Mouse (Mus musculus): ENCODE results near the gene Mgat3. TPM values are rescaled to one million over a fixed set of nuclear protein-coding genes. Genes with fewer than 3 reads are reported as not detected.

Mgat3 gene
- polyA plus RNA-seq, 1 experiment from 2014 or later: 24.2 TPM

GRCm38 (mm10) chr15:80260677-80261076 is 87.2 kb downstream of the Mgat3 start:
- ATAC-seq (ENCODE audit: low read depth): no peak
- Histone ChIP-seq H3K9ac (replicated peaks; ENCODE audit: low read depth, low read length) (no peak overlapping the region), H3K27me3 (ENCODE audit: control insufficient read depth, insufficient read depth, low read length) (peaks cover under 1% of the 10 kb centered on the region; the same call in 1 of the 2 replicates), H3K4me3 (ENCODE audit: low read depth, low read length) (no peak overlapping the region), H3K36me3 (ENCODE audit: control insufficient read depth, insufficient read depth, low read length) (peaks cover 26% of the 10 kb centered on the region), H3K27ac (ENCODE audit: low read depth, low read length) (no peak overlapping the region), H3K4me2 (ENCODE audit: low read depth, low read length) (no peak overlapping the region), H3K9me3 (ENCODE audit: control insufficient read depth, low read length) (no peaks in the 10 kb centered on the region), H3K4me1 (ENCODE audit: control insufficient read depth, insufficient read depth, low read length) (peaks cover 24% of the 10 kb centered on the region)
- whole genome bisulfite sequencing: 13% methylated on average over 3 of the region's 3 CpGs

DNA sequence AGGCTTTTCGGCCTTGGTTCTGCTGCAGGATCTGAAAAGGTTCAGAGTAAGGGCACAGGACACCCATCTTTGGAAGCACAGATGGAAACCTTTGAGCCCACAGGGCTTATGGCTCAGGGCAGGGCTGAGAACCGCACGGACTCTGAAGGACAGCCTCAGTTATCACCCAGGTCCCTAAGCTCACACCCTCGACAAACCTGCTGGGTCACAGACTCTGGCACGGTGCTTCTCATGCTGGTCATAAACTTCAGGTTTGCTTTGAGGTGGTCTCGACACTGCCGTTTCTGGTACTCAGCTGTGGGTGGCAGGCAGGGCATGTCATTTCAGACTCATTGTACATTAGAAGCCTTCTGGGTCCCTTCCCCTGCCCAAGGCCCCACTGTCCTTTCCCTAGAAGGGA is 87.6 kb downstream of the Mgat3 start:
- H3K27ac ChIP-seq (ENCODE audit: low read depth, low read length): no peak overlapping the region
- WGBS: 83% methylated on average over 7 of the region's 7 CpGs
- H3K4me3 ChIP-seq (ENCODE audit: low read depth, low read length): no peak overlapping the region
- no peak for ATAC-seq (ENCODE audit: low read depth)
- no peaks in the 10 kb centered on the region for H3K9me3 ChIP-seq (ENCODE audit: control insufficient read depth, low read length)
- H3K4me1 ChIP-seq (ENCODE audit: control insufficient read depth, insufficient read depth, low read length): peaks cover 24% of the 10 kb centered on the region
- H3K9ac ChIP-seq (replicated peaks; ENCODE audit: low read depth, low read length): no peak overlapping the region
- no peak overlapping the region for H3K4me2 ChIP-seq (ENCODE audit: low read depth, low read length)
- peaks cover 26% of the 10 kb centered on the region for H3K36me3 ChIP-seq (ENCODE audit: control insufficient read depth, insufficient read depth, low read length)
- H3K27me3 ChIP-seq (ENCODE audit: control insufficient read depth, insufficient read depth, low read length): no peaks in the 10 kb centered on the region

- 2% methylated on average over 64 of the region's 66 CpGs for WGBS
- H3K4me3 ChIP-seq (ENCODE audit: low read depth, low read length): peak within 1 kb of the TSS; percentile 70
- peaks cover 4% of the 10 kb centered on the region; the same call in 1 of the 2 replicates for H3K36me3 ChIP-seq (ENCODE audit: control insufficient read depth, insufficient read depth, low read length)
- peaks cover 7% of the 10 kb centered on the region; the same call in 1 of the 2 replicates for H3K4me1 ChIP-seq (ENCODE audit: control insufficient read depth, insufficient read depth, low read length)
- H3K27me3 ChIP-seq (ENCODE audit: control insufficient read depth, insufficient read depth, low read length): no peaks in the 10 kb centered on the region
- peak; percentile 93 for ATAC-seq (ENCODE audit: low read depth)
- no peak within 1 kb of the TSS for H3K27ac ChIP-seq (ENCODE audit: low read depth, low read length)
- no peaks in the 10 kb centered on the region for H3K9me3 ChIP-seq (ENCODE audit: control insufficient read depth, low read length)
- H3K9ac ChIP-seq (replicated peaks; ENCODE audit: low read depth, low read length): peak within 1 kb of the TSS; percentile 74
- peak within 1 kb of the TSS; percentile 55 for H3K4me2 ChIP-seq (ENCODE audit: low read depth, low read length)
Observed at GRCm38 (mm10) chr15:80263610-80264575, 90.4 kb downstream of the Mgat3 start, which contains the start of gene Rps19bp1. Gene Rps19bp1, minus strand, starts transcription at chr15:80264315.

Other genes starting within 250 kb of the Mgat3 start
- 4.3 and 5.0 TPM in 2 replicates for gene Cbx7, start 202.6 kb upstream of the Mgat3 start, polyA plus RNA-seq (2014; fragmentation: Nextera tagmentation; extraction: Ambion mirVana)
- 4.5 and 5.0 TPM in 2 replicates for gene Pdgfb, start 158.7 kb upstream of the Mgat3 start, polyA plus RNA-seq (2014; fragmentation: Nextera tagmentation; extraction: Ambion mirVana)
- 27.3 and 30.3 TPM in 2 replicates for gene Syngr1, start 82.4 kb upstream of the Mgat3 start, polyA plus RNA-seq (2014; fragmentation: Nextera tagmentation; extraction: Ambion mirVana)
- gene Rpl3, start 81.9 kb upstream of the Mgat3 start, polyA plus RNA-seq (2014; fragmentation: Nextera tagmentation; extraction: Ambion mirVana): 633 and 702 TPM in 2 replicates
- gene Tab1, start 40.6 kb upstream of the Mgat3 start, polyA plus RNA-seq (2014; fragmentation: Nextera tagmentation; extraction: Ambion mirVana): 30.1 and 36.6 TPM in 2 replicates
- gene Mief1, start 60.3 kb downstream of the Mgat3 start, polyA plus RNA-seq (2014; fragmentation: Nextera tagmentation; extraction: Ambion mirVana): 35.8 and 41.5 TPM in 2 replicates
- not detected in 2 replicates for gene AC140267.1, start 62.1 kb downstream of the Mgat3 start, polyA plus RNA-seq (2014; fragmentation: Nextera tagmentation; extraction: Ambion mirVana)
- gene Atf4, start 81.5 kb downstream of the Mgat3 start, polyA plus RNA-seq (2014; fragmentation: Nextera tagmentation; extraction: Ambion mirVana): 110 and 112 TPM in 2 replicates
- gene Rps19bp1, start 90.6 kb downstream of the Mgat3 start, polyA plus RNA-seq (2014; fragmentation: Nextera tagmentation; extraction: Ambion mirVana): 74.5 and 84.0 TPM in 2 replicates
- 0.71 and 0.95 TPM in 2 replicates for gene Cacna1i, start 113.5 kb downstream of the Mgat3 start, polyA plus RNA-seq (2014; fragmentation: Nextera tagmentation; extraction: Ambion mirVana)

Data from neural tube, embryonic 14.5 days (tissue).